Mouse (Mus musculus): ENCODE data around the gene Saa4. TPM values are rescaled to one million over a fixed set of nuclear protein-coding genes. Genes with fewer than 3 reads are reported as not detected.

The Saa4 gene
- polyA plus RNA-seq (2012; ENCODE audit: low replicate concordance), result not detected in 2 replicates

DNA sequence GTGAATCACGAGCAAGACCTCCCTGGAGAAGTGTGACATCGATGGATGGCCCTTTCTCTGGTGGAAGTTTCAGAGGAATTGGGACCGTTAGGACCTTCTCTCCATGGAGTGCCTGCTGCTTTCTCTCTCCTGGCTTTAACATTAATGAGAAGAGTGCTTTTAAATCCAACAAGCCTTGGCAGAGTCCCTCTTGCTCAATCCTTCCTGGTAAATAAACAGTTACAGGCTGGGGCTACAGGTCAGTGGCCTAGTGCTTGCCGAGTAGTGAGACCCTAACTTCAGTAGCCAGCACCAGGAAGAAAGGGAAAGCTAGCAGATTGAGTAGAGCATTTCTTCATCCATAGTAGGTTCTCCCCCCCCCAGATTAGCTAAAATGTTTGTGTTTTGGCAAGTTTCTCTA is at the start of gene Saa4:
Saa4 (minus strand) TSS at position 146 of the 400 bp plus-strand sequence.

DNA sequence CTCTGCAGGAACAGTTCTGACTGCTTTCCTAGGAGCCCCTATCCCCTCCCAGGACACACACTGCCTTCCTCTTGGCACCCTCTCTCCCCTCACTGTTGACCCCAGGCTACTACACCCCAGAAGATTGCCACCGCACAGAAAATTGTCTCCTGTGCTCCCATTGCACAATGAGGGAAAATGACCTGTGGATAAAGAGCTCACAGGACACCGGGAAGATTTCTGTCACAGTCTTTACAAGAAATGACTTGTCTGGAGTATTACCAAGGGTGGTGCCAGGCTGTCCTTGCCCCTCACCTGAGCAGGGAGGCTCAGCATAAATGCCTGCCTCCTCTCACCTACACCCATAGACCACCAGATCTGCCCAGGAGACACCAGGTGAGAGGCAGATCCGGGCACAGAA is 19.1 kb upstream of the Saa4 start, which contains the start of gene Saa2:
Saa2 (plus strand) TSS at position 301 of the 400 bp plus-strand sequence.

DNA sequence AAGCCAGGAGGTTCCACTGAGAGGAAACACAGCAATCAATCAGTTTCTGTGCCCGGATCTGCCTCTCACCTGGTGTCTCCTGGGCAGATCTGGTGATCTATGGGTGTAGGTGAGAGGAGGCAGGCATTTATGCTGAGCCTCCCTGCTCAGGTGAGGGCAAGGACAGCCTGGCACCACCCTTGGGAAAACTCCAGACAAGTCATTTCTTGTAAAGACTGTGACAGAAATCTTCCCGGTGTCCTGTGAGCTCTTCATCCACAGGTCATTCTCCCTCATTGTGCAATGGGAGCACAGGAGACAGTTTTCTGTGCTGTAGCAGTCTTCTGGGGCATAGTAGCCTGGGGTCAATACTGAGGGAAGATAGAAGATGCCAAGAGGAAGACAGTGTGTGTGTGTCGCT is 10.5 kb upstream of the Saa4 start, which contains the start of gene Saa1:
Saa1 (minus strand) TSS at position 101 of the 400 bp plus-strand sequence.

DNA sequence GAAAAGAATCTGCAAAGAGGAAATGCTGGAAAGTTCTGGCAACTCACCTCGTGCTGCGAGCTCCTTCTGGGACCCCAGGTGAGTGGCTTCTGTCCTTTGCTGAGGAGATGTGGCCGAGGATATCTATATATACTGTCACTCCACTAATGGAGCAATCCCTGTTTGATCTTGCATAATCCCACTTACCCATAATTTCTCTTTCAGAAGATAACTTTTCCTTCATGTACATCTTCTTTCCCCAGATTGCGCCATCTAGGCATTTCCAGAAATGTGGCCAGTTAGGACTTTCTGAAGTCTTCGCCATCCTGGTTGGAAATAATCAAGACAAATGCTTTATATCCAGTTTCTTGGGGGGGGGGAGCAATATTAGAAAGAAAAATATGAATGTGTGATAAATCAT is 16.8 kb downstream of the Saa4 start, which contains the start of gene Saa3:
Saa3 (minus strand) TSS at position 101 of the 400 bp plus-strand sequence.

DNA sequence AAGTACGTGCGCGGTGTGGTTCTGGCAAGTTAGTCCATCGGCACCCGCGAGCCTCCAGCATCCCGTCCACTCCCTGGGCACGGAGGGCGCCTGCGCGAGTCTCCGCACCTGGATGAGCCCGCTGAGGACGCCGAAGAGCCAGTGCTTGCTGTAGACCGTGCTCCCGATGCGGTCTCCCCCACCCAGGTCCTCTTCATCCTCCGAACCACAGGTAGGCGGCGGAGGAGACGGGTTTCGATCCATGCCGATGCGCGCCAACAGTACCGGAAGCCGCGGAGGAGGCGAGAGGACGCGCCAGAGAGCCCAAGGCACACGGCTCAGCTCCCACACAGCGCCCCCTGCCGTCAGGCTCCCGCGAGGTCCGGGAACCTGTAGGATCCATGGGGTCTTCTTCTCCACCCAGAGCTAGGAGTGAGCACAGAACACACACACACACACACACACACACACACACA is 22.0 kb downstream of the Saa4 start, which contains the start of gene Saal1:
Saal1 (minus strand) TSS at position 291 of the 455 bp plus-strand sequence.

Other genes with a start within 250 kb of the Saa4 start
- 1.5 and 3.6 TPM in 2 replicates for gene Sergef, start 92.8 kb downstream of the Saa4 start, polyA plus RNA-seq (2012; ENCODE audit: low replicate concordance)
- 0.03 TPM in 1 of 2 replicates, not detected in the other for gene Tph1, start 60.1 kb downstream of the Saa4 start, polyA plus RNA-seq (2012; ENCODE audit: low replicate concordance)
- 1.6 TPM in 2 replicates for gene Saal1, start 21.9 kb downstream of the Saa4 start, polyA plus RNA-seq (2012; ENCODE audit: low replicate concordance)
- 0.25 and 8.7 TPM in 2 replicates for gene Saa3, start 16.9 kb downstream of the Saa4 start, polyA plus RNA-seq (2012; ENCODE audit: low replicate concordance)
- not detected in 2 replicates for gene Saa1, start 10.4 kb upstream of the Saa4 start, polyA plus RNA-seq (2012; ENCODE audit: low replicate concordance)
- not detected in 2 replicates for gene Saa2, start 19.2 kb upstream of the Saa4 start, polyA plus RNA-seq (2012; ENCODE audit: low replicate concordance)
- gene Hps5, start 63.5 kb upstream of the Saa4 start, polyA plus RNA-seq (2012; ENCODE audit: low replicate concordance), result 6.4 and 8.8 TPM in 2 replicates
- gene Gtf2h1, start 63.5 kb upstream of the Saa4 start, polyA plus RNA-seq (2012; ENCODE audit: low replicate concordance), result 19.8 and 38.6 TPM in 2 replicates
- gene Ldha, start 108.9 kb upstream of the Saa4 start, polyA plus RNA-seq (2012; ENCODE audit: low replicate concordance), result 133 and 232 TPM in 2 replicates
- gene Ldhc, start 128.6 kb upstream of the Saa4 start, polyA plus RNA-seq (2012; ENCODE audit: low replicate concordance), result not detected in 2 replicates
- 32.6 and 38.8 TPM in 2 replicates for gene Tsg101, start 187.4 kb upstream of the Saa4 start, polyA plus RNA-seq (2012; ENCODE audit: low replicate concordance)
- gene Uevld, start 225.9 kb upstream of the Saa4 start, polyA plus RNA-seq (2012; ENCODE audit: low replicate concordance), result 0.37 and 0.39 TPM in 2 replicates

All from hematopoietic multipotent progenitor cell, adult 10-12 weeks (in vitro differentiated cells).